Mouse (Mus musculus) hematopoietic stem cell, adult 5-6 weeks (primary cell): ENCODE data around the gene Zbtb21. TPM values are rescaled to one million over a fixed set of nuclear protein-coding genes. Genes with fewer than 3 reads are reported as not detected.

Experiments
- ATAC-seq, 2 experiments: fragments of 125-278 bp in 1 of 2; replicated peaks in 1 of 2; 2 replicates each; pipeline ENCODE4 v1.8.0; 2016 to 2017; ENCODE audit warnings: inconsistent platforms in 2 of 2, mild to moderate bottlenecking in 2 of 2, moderate number of reproducible peaks in 2 of 2, low read depth in 1 of 2, moderate TSS enrichment in 1 of 2; ENCODE audit not compliant: low FRiP score in 2 of 2, poor library complexity in 2 of 2, severe bottlenecking in 2 of 2, insufficient read depth in 1 of 2, low TSS enrichment in 1 of 2
- total RNA-seq: library from RNA; stranded (forward); fragments of 172-1452, 232-1000 nt; gene quantifications from 2 replicates; pipeline ENCODE4 v1.2.3, GENCODE M21; 2017

Zbtb21 gene
- total RNA-seq, 1 experiment from 2014 or later: 18.4 TPM

DNA sequence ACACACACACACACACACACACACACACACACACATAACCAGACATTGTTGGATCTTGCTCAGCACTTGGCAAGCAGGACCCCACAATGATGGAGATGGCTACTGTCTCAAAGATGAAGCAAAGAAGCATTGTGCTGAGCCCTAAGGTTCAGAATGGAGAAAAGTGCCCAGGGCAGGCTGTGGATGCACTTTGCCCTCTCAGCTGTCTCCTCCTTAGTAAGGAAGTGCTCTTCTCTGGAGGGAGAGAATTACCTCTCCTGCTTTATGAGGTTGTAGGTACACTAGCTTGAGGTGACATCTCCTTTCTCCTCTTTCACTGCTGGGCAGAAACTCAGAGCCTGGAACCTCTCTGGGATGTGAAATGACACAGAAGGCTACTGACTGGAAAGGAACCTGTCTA, 49.5 kb downstream of the Zbtb21 start:
- no peak for ATAC-seq

DNA sequence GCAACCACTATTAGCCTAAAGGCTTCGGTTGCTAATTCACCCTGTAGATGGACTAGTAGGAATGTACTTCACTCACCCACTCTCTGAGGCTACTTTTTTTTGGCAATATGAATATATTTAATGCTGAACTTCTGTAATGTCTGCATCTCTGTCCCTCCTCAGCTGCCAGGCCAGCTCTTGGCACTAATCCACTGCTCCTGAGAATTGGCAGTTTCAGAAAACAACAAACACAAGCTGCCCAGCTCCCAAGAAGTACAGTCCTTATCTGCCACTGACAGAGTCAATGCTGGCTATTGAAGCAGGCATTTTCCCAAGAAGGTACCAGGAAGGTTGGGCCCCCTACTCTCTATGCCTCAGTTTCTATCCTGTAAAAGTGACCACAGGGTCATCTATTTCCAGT, 53.1 kb downstream of the Zbtb21 start:
- no peak for ATAC-seq

DNA sequence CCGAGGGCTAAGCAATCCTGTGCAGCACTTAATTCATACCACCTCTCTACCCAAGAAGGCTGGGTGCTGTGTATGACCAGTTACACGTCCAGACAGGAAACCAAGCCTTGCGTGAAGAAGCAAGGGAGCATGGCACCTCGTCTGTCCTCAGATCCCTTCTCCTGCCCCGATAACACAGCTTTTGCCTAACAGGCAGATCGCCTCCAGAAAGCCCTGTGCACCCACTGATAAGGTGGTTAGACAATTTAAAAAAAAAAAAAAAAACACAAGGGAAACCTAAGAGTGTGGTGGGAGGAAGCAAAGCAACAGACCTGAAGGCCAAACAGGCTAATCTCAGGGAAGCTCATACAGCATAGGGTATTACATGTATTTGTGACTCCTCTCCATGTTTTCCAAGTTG, 54.9 kb downstream of the Zbtb21 start:
- peak in 1 of 2 experiments; percentile 25; a peak in 1 of 4 replicates for ATAC-seq

DNA sequence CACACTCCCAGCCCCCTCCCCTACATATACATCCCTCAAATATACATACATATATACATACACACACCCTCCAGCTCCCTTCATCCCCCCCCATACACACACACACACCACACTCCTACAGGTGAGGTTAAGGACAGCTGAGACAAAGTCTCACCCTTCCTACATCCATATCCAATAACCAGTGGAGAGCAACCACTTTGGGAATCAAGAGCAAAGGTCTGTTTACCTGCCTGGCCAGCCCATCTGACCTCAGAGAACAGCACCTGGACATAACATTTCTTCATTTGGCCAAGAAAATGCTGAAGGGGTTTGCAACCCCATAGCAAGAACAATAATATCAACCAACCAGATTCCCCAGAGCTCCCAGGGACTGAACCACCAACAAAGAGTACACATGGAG, 56.1 kb downstream of the Zbtb21 start:
- ATAC-seq: no peak

- ATAC-seq: no peak
Measured at GRCm38 (mm10) chr16:97905449-97905991, 56.9 kb downstream of the Zbtb21 start.

DNA sequence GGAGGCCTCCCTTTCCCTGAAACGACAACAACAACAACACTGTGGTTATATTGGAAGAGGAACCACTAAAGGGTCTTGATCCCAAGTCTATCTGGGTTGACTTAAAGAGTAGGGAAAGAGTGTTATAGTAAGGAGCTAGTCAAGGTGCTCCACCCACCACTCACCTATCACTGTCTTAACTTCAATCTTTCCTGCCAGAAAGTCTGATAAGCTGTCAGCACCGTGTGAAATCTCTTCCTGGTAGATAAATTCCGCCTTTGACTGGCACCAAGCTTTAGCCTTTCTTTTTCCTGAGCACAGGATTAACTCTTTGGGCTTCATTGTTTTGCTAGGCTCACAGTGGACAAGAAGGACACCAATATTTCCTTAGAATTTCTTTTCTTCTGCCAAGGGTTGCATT, 58.4 kb downstream of the Zbtb21 start:
- ATAC-seq: no peak

DNA sequence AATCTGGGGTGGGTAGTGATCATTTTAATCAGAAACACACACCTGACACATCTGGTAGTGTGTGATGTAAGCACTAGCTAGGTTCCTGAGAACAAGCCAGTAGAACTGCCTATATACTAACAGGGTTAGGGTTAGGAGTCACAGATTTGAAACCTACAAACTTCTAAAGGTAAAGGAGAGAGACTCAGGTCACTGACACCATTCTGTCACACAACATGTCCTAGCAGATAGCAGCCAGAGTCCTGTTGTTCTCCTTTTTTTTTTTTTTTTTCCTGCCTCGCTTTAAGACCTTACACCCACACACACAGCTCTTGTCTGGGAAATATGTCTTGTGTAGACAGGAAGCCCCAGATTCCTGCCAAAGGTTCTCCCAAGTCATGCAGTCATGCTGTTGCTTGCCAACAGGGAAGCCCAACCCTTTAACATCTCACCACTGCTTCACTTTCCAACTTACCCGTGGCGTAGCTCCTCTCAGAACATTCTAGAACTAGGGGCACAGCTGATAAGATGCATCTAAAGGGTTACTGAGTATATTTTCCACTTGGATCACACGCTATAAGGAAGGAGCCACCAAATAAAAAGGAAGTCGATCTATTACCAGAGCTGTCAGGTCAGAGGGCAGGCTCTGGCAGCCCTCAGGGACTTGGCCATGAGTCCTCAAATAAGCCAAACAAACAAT, 64.9 kb downstream of the Zbtb21 start:
- peak in 1 of 2 experiments; percentile 45; a peak in 1 of 4 replicates for ATAC-seq

Other genes with a start within 250 kb of the Zbtb21 start
- not detected in 2 replicates for gene Ripk4, start 198.8 kb downstream of the Zbtb21 start, total RNA-seq
- 9.4 and 9.5 TPM in 2 replicates for gene Prdm15, start 110.8 kb downstream of the Zbtb21 start, total RNA-seq
- gene C2cd2, start within 50 bp of the Zbtb21 start, total RNA-seq: 14.0 and 25.9 TPM in 2 replicates
- 63.9 and 137 TPM in 2 replicates for gene B230307C23Rik, start 34.7 kb upstream of the Zbtb21 start, total RNA-seq
- gene A630089N07Rik, start 119.8 kb upstream of the Zbtb21 start, total RNA-seq: 60.0 and 71.3 TPM in 2 replicates